Mouse (Mus musculus): ENCODE measurements around the gene Mindy4.

Mindy4 gene

DNA sequence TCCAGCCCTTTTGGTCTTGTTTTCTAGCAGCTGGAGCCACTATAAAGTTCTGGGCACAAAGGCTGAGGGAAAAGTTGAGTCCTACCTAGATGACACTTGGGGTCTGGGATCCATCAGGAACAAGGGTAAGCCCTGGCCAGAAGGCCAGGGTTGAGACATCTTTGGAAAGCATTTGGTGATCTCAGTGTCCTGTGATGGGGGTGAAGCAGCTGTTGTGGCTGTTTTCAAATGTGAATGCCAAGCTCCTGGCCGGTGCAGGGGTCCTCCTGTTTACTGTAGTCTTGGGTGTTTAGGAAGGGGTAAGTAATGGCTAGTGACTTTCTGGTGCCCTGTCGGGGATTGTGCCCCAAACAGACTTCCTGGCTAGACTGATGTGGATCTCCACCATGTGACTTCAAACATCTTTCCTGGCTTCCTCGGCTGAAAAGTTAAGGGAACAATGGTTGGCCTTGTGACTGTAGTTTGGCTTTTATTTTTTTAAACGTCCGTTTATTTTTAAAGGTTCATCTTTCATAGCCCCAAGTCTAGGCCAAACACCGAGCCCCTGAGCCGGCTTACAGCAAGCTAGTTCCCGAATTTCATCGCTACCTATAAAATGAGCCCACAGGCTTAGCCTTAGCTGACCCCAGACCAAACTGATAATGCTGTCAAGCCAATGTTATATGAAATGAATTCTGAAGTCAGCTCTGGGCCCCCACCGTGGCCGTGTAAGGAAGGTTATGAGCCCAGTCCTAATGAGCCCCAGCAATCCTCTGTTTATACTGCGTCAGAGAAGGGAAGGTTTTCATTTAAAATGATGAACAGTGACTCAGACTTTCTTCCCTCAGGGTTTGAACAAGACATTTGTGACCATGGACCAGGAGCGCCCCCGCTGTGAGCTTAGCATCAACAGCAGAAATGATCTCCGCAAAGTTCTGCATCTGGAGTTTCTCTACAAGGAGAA lies 7.5 kb downstream of the Mindy4 start:
- DNase-seq: no peak

GRCm38 (mm10) chr6:55214541-55214940 lies 11.4 kb downstream of the Mindy4 start:
- DNase-seq: no peak

DNA sequence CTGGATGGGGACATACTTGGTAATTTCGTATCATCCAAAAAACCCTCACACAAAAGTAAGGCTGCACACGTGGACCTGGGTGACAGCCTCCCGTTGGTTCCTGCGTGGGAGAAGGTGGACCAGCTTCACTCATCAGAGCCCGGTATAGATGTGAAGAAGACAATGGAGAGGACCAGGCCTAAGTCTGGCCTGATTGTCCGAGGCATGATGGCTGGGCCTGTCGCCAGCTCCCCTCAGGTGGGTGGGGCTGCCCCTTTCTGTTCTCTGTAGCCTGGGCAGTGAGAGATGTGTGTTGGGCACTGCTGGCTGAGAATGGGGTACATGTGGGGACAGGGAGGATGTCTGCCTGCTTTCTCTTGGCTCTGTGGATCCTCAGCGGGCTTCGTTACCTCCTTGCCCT lies 15.0 kb downstream of the Mindy4 start:
- no peak for DNase-seq

DNA sequence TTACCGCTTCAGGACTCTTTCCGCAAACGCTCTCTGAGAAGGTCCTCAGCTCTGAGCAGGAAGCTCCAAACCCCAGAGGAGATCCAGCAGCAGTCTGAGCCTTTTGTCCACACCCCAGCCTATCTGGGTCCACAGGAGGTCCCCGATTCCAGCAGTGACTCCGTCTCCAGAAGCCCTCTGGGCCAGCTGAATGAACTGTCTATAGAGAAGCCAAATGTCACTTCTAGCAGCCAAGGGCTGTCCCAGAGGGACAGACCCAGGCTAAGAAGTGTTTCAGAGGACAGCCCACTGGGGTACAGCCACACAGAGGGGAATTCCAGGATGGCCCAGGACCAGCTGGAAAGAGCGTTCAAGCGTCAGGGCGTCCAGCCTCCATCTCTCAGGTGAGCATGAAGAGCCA lies 20.8 kb downstream of the Mindy4 start:
- no peak for DNase-seq

DNA sequence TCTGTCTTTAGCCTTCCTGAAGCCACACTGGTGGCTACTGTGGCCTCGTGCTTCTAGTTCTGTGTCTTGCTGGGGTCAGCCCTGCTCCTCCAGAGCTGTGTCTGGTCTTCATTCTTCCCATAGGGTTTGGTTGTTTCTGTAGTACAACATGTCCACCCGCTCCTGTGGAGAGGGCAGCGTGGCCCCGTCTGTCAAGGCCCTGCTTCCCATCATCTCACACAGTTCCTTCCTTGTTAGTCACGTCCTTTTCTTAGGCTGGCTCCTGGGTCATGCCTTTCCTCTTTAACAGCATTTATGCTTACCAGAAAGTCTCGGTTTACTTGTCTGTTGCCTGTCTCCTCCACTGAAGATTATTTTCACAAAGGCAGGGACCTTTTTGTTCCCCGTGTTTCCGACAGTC lies 26.9 kb downstream of the Mindy4 start:
- DNase-seq: no peak

DNA sequence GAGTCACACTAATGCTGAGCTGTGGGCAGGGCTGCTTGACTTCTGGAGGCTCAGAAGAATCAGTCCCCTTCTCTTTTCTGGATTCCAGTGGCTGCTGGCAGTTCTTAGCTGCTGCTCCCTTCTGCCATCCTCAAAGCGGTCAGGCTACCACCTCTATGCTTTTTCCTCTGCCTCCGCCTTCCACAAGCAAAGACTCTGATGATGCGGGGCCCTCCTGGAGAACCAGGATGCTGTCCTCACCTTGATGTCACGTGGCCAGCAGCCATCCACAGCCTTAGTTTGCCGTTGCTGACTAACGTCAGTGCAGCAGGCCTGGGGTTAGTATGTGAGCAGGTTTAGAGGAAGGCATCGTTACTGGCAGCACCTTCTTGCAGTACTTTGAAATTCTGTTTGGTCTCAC lies 28.9 kb downstream of the Mindy4 start:
- no peak for DNase-seq

DNA sequence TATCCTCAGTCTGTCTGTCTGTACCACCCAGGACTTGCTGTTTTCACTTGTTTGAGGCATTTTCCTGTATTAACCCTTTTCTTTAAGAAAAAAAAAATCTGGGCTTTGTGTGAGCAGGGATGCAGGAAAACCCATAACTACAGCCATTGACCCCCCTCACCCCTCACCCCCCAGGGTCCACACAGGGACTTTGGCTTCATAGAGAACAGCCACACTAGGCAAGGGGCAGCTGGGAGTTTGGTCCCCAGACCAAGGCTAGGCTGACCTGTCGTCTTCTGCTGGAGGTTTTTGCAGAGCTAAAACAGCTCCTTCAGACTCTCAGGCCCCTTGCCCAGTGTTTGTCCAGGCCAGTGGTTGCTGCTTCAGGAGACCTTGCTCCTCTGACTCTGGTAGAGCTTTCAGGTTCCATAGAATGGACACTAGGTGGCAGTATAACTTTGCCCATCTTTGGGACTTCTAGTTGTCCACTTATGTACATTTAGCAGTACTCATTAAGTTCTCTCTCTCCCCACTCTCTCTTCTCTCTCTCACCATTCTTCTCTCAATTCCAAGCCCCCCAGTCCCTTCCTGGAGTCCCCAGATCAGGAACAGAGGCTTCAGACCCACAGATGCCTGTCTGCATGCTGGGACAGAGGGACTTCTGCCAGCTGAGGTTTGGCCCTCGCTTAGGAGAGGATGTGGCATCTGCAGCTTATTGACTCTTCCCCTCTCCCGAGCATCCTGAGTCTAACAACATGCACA lies 29.5 kb downstream of the Mindy4 start:
- peak; percentile 39 for DNase-seq

GRCm38 (mm10) chr6:55233326-55233725 lies 30.1 kb downstream of the Mindy4 start:
- DNase-seq: no peak

- DNase-seq: no peak
Measured at GRCm38 (mm10) chr6:55234636-55235035, 31.5 kb downstream of the Mindy4 start.

GRCm38 (mm10) chr6:55235733-55236132 lies 32.5 kb downstream of the Mindy4 start:
- no peak for DNase-seq

- DNase-seq: no peak
Measured at GRCm38 (mm10) chr6:55239931-55240330, 36.7 kb downstream of the Mindy4 start.

DNA sequence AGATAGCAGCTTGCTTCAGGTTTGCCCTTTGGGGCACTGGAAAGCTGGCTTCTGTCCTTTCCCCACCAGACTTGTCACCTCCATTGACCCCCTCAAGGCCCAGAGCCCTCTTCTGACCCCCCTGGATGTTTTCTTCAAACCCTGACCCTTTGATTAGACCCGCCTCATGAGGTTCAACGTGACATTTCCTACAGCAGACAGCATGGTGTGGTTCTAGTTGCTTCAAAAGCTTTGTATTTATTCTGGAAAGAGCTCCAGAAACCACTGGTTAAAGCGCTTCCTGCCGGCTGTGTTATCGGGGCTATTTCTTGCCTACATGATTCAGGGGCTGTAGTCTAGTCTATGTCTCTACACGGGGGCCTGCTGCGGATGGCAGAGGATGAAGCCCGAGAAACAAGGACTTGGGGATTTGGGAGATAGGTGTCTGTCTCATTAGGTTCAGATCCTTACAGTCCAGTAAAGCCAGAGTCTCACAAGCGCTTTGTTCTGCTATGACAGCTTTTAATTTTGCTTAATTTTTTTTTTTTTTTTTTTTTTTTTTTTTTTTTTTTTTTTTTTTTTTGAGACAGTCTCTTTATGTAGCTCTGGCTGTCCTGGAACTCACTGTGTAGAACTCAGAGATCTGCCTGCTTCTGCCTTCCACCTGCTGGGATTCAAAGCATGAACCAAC lies 37.5 kb downstream of the Mindy4 start:
- no peak for DNase-seq

- DNase-seq: no peak
Measured at GRCm38 (mm10) chr6:55241479-55241878, 38.3 kb downstream of the Mindy4 start.

- DNase-seq: no peak
Measured at GRCm38 (mm10) chr6:55245680-55246079, 42.5 kb downstream of the Mindy4 start.

- no peak for DNase-seq
Measured at GRCm38 (mm10) chr6:55246441-55246840, 43.3 kb downstream of the Mindy4 start.

DNA sequence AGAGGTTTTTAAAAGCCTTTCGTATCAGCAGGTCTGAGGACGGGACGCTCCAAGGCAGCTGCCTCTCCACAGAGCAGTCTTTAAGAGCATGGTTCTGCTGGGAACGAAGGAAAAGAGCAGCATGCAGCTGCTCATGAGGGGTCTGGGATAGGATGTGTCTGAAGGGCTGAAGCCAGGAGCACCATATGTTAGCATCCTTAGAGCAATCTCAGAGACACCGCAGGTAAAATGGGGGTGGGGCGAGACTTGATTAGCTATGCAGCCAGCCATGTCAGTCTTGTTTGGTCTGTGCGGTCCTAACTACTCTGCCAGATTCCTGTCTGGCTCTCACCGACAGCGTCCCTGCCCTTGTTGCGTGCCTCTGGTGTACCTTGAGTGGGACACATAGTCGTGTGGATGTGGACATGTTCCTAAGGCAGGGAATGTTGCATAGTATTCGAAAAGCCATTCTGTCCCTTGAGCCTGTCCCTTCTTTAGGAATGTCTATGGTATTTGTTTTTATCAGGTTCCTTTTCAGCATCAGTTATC lies 43.8 kb downstream of the Mindy4 start:
- DNase-seq: no peak

DNA sequence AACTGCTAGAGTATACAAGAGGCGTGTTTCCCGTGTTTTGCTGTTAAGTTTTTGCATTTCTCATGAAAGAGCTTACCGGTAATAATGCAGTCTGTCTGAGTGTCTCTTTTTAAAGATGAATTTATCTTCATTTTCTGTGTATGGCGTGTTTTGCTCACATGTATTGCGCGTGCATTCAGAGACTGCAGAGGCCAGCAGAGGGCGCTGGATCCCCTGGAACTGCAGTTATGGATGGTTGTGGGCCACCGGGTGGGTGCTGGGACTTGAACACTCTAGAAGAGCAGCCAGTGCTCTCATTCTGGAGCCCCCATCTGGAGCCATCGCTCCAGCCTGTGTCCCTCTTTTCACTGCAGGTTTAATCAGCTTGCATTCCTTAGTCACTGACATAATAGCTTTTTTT lies 46.1 kb downstream of the Mindy4 start:
- DNase-seq: no peak

DNA sequence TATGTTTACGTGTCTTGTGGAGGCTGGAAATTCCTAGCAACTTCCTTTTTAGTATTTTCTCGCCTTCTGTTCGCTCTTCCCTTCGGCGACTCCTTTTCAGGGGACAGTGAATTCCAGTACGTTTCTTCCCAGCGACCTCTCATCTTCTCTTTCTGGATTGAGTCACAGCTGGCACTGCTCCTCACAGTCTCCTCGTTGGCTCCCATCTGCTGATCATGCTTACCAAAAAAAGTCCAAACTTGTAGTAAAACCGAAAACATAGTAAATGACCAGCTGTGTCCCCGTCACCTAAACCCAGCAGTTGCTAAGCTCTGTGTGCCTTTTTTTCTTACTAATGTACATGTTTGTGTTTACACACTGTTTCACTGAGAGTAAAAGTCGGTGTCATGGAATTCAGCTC lies 47.6 kb downstream of the Mindy4 start:
- no peak for DNase-seq

DNA sequence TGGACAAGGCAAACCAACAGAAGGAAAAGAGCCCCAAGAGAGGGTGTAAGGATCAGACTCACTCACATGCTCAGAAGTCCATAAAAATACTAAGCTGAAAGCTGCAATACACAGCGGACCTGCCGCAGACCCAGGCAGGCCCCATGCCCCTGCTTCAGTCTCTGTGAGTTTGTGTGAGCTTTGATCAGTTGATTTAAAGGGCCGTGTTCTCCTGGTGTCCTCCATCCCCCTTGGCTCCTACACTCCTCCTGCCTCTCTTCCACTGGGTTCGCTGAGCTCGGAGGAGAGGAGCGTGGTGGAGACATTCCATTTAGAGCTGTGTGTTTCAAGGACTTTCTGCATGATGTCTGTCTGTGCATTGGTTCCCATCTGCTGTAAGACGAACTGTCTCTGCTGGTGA lies 48.4 kb downstream of the Mindy4 start:
- DNase-seq: no peak

GRCm38 (mm10) chr6:55252731-55253247 lies 49.6 kb downstream of the Mindy4 start:
- no peak for DNase-seq

DNA sequence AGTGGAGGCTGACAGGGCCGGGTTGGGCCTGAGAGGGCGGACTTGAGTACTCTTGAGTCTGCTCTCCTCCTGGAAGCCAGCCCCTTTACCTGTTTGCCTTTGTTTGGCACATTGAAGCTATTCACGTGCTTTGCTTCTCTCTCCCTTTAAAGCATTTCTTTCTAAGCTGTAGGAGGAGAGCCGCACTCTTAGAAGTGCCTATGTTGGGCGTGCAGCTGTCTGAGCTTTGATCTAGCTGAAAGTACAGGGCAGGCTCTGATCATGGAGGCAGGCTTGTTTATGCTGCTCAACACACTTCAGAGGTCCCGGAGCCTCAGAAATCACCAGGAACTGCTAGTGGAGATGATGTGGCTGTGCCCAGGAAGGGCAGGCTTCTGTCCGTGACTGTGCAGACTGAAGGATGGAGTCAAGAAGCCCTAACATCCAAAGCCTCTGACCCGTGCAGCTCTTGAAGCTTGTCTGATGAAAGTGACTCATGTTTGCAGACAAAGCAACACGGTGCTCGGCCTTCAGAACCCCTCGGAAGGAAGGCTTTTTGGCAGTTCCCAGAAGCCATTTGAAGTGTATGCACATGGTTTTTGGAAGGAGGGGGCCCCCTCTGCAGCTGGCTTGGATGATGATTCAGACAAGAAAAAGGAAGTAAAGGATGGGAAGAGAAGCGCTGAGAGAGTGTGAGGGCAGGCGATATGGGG lies 53.5 kb downstream of the Mindy4 start:
- no peak for DNase-seq

GRCm38 (mm10) chr6:55257246-55257645 lies 54.1 kb downstream of the Mindy4 start:
- no peak for DNase-seq

Measured in cerebellum, adult 9-11 months (tissue).